Mouse (Mus musculus) liver, adult 2 months (tissue): ENCODE measurements around the gene Gm20388. TPM values are rescaled to one million over a fixed set of nuclear protein-coding genes. Genes with fewer than 3 reads are reported as not detected.

ENCODE experiments used
- DNase-seq: peaks from one replicate; pipeline ENCODE4 v3.0.0-alpha.2; 2011; ENCODE audit warnings: low read depth, low spot score; ENCODE audit errors: extremely low read depth
- H3K27ac ChIP-seq: fragments of 200-500 bp; replicated peaks from 2 replicates; pipeline ENCODE4 v1.5.1; 2012; ENCODE audit warnings: low read depth, mild to moderate bottlenecking, control low read depth, inconsistent platforms, low read length; ENCODE audit not compliant: insufficient read depth
- H3K27me3 ChIP-seq: fragments of 200-500 bp; 2 replicates; pipeline ENCODE4 v1.6.1; 2012; ENCODE audit warnings: mild to moderate bottlenecking, moderate library complexity, low read length, inconsistent platforms; ENCODE audit not compliant: control insufficient read depth, insufficient read depth
- H3K36me3 ChIP-seq: fragments of 200-500 bp; 2 replicates; pipeline ENCODE4 v1.6.1; 2012; ENCODE audit warnings: low read length, inconsistent platforms; ENCODE audit not compliant: control insufficient read depth, insufficient read depth
- H3K4me1 ChIP-seq: fragments of 200-500 bp; 2 replicates; pipeline ENCODE4 v1.6.1; 2011; ENCODE audit warnings: low read length; ENCODE audit not compliant: control insufficient read depth, insufficient read depth
- H3K4me3 ChIP-seq: fragments of 200-500 bp; 2 replicates; pipeline ENCODE4 v1.5.1; 2011; ENCODE audit warnings: low read depth, mild to moderate bottlenecking, control low read depth, low read length, moderate library complexity; ENCODE audit not compliant: insufficient read depth
- H3K79me2 ChIP-seq: fragments of 200-500 bp; 2 replicates; pipeline ENCODE4 v1.6.1; 2012; ENCODE audit warnings: inconsistent platforms, mild to moderate bottlenecking, low read length, moderate library complexity; ENCODE audit not compliant: control insufficient read depth, insufficient read depth
- H3K9ac ChIP-seq: fragments of 200-500 bp; 2 replicates; pipeline ENCODE4 v1.6.1; 2012; ENCODE audit warnings: low read depth, mild to moderate bottlenecking, control low read depth, inconsistent platforms, low read length
- CTCF ChIP-seq: fragments of 200-500 bp; IDR thresholded peaks from 2 replicates; pipeline ENCODE4 v1.5.1; 2011; ENCODE audit warnings: low read depth, low read length, control low read depth
- POLR2A ChIP-seq: fragments of 200-500 bp; IDR thresholded peaks from 2 replicates; pipeline ENCODE4 v1.6.1; 2011; ENCODE audit warnings: low read length, control low read depth; ENCODE audit not compliant: insufficient read depth; ENCODE audit errors: extremely low read depth
- WGBS: fragments of 180-500 bp; shearing (Covaris S2); methylation state at CpG from one replicate; pipeline ENCODE4 v1.1.7; 2018; 5-methylcytosine and 5-hydroxymethylcytosine counted together
- polyA plus RNA-seq: library from polyadenylated mRNA; depleted of rRNA; stranded (reverse); fragments of >200 nt; gene quantifications from 2 replicates; pipeline ENCODE4 v1.2.3, GENCODE M21; 2012
- total RNA-seq: library from RNA; depleted of rRNA; stranded (reverse); fragments of >200 nt; gene quantifications from 2 replicates; pipeline ENCODE4 v1.2.3, GENCODE M21; 2014

Gene Gm20388
- total and polyA plus RNA-seq, 2 experiments: 6.4 to 19.9 TPM

DNA sequence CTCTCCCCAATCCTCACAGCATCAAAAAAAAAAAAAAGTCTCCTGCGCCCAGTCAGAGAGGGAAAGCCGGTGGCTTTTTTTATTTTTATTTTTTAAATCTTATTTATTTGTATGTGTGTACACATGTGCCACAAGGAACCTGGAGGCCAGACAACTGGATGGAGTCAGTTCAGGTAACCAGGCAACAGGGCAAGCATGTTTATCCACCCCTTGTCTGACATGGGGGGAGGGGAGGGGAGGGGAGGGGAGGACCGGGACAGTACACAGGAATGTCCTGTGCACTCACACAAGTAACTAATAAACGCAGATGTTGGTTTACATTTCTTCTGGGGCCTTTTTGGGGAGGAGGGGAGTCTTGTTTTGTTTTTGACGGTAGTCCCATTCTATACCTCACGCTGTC, 1653.1 kb downstream of the Gm20388 start:
- WGBS: 26% methylated on average over 6 of the region's 6 CpGs
- Histone ChIP-seq H3K4me3 (no peak overlapping the region), H3K79me2 (peaks cover 16% of the 10 kb centered on the region; the same call in 1 of the 2 replicates), H3K27me3 (no peaks in the 10 kb centered on the region), H3K4me1 (peaks cover 17% of the 10 kb centered on the region), H3K36me3 (peaks cover 2% of the 10 kb centered on the region; the same call in 1 of the 2 replicates), H3K9ac (peak overlapping the region; percentile 28; the same call in 1 of the 2 replicates), H3K27ac (peak overlapping the region; percentile 83)
- peak; percentile 88 for DNase-seq
- TF ChIP-seq POLR2A: no peak
- no peak for TF ChIP-seq CTCF

GRCm38 (mm10) chr8:121568321-121568720, 1657.7 kb downstream of the Gm20388 start:
- peaks cover 25% of the 10 kb centered on the region; the same call in 1 of the 2 replicates for H3K79me2 ChIP-seq
- peaks cover 16% of the 10 kb centered on the region; the same call in 1 of the 2 replicates for H3K4me1 ChIP-seq
- H3K27ac ChIP-seq: no peak overlapping the region
- no peaks in the 10 kb centered on the region for H3K27me3 ChIP-seq
- 66% methylated on average over 6 of the region's 6 CpGs for whole genome bisulfite sequencing
- TF ChIP-seq CTCF: no peak
- no peak for TF ChIP-seq POLR2A
- H3K9ac ChIP-seq: no peak overlapping the region
- H3K36me3 ChIP-seq: no peaks in the 10 kb centered on the region
- DNase-seq: no peak
- H3K4me3 ChIP-seq: no peak overlapping the region

DNA sequence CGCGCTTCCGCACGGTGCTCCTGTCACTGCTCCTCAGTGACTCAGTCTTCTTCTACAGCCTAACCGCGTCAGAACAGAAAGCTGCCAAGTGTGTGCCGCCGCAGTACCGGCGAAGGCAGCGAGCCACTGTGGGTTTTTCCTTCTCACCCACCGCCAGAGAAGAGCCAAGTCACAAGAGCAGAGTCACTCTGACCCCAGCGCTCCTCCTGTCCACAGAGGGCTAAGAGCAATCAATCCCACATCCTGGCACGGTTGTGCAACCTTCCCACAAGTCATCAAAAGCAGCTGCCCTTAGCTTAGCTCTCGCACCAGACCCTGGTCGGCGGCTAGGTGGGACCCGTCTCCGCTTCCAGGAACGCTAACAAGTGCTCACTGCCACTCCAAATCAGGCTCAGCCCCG, 1659.7 kb downstream of the Gm20388 start:
- Histone ChIP-seq H3K27ac (peak overlapping the region; percentile 73), H3K4me1 (peaks cover 16% of the 10 kb centered on the region; the same call in 1 of the 2 replicates), H3K27me3 (no peaks in the 10 kb centered on the region), H3K9ac (peak overlapping the region; percentile 41), H3K4me3 (peak overlapping the region; percentile 15; the same call in 1 of the 2 replicates), H3K36me3 (no peaks in the 10 kb centered on the region), H3K79me2 (peaks cover 36% of the 10 kb centered on the region; the same call in 1 of the 2 replicates)
- WGBS: 17% methylated on average over 21 of the region's 21 CpGs
- DNase-seq: peak; percentile 95
- no peak for TF ChIP-seq CTCF
- no peak for TF ChIP-seq POLR2A

DNA sequence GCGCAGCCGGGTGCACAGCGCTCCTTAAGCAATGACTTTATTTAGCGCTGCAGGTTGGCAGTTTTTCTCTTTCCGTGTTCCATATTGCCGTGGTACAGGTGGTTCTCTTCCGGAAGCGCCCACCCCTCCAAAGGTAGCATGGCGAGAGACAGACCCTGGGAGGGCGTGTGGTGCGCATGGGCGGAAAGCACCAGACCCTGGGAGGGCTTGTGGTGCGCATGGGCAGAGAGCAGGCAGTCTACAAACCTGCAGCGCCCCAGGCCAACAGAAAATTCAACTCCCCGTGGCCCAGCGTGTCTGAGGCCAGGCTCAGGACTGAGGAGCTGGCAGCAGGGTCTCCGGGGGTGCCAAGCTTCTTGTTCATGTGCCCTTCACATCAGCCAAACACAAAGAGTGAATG, 1660.2 kb downstream of the Gm20388 start:
- TF ChIP-seq CTCF (no peak), POLR2A (no peak)
- peak overlapping the region; percentile 34 for H3K27ac ChIP-seq
- H3K79me2 ChIP-seq: peaks cover 38% of the 10 kb centered on the region; the same call in 1 of the 2 replicates
- peaks cover 16% of the 10 kb centered on the region; the same call in 1 of the 2 replicates for H3K4me1 ChIP-seq
- no peak for DNase-seq
- 52% methylated on average over 17 of the region's 17 CpGs for WGBS
- peak overlapping the region; percentile 39 for H3K9ac ChIP-seq
- H3K36me3 ChIP-seq: no peaks in the 10 kb centered on the region
- H3K4me3 ChIP-seq: no peak overlapping the region
- no peaks in the 10 kb centered on the region for H3K27me3 ChIP-seq

GRCm38 (mm10) chr8:121572121-121572520, 1661.5 kb downstream of the Gm20388 start:
- no peak overlapping the region for H3K4me3 ChIP-seq
- no peaks in the 10 kb centered on the region for H3K36me3 ChIP-seq
- H3K9ac ChIP-seq: no peak overlapping the region
- no peak for DNase-seq
- H3K27ac ChIP-seq: no peak overlapping the region
- no peak for TF ChIP-seq POLR2A
- no peak for TF ChIP-seq CTCF
- peaks cover 21% of the 10 kb centered on the region for H3K4me1 ChIP-seq
- WGBS: 93% methylated on average over 7 of the region's 7 CpGs
- H3K79me2 ChIP-seq: peaks cover 50% of the 10 kb centered on the region; the same call in 1 of the 2 replicates
- H3K27me3 ChIP-seq: no peaks in the 10 kb centered on the region

- peaks cover 22% of the 10 kb centered on the region for H3K4me1 ChIP-seq
- H3K4me3 ChIP-seq: no peak overlapping the region
- no peak overlapping the region for H3K27ac ChIP-seq
- peaks cover 48% of the 10 kb centered on the region; the same call in 1 of the 2 replicates for H3K79me2 ChIP-seq
- no peaks in the 10 kb centered on the region for H3K36me3 ChIP-seq
- 12% methylated on average over 3 of the region's 3 CpGs for WGBS
- 0 out of 2 replicates have a peak overlapping the region, but pooled peaks have one; percentile 3 for H3K9ac ChIP-seq
- peak; percentile 48 for DNase-seq
- no peaks in the 10 kb centered on the region for H3K27me3 ChIP-seq
- TF ChIP-seq POLR2A: no peak
- peak; percentile 31; the same call in 1 of the 2 replicates for TF ChIP-seq CTCF
Measured at GRCm38 (mm10) chr8:121573275-121573674, 1662.6 kb downstream of the Gm20388 start.
